Mouse (Mus musculus) urinary bladder, postnatal 4 days (tissue): ENCODE results near the gene Bmf.

Source experiments
- DNase-seq, 2 experiments: peaks; one replicate each; pipeline ENCODE4 v3.0.0; 2021 to 2022; ENCODE audit warnings: low spot score in 2 of 2

Bmf gene

GRCm38 (mm10) chr2:118545242-118546103, 4.0 kb downstream of the Bmf start:
- peak; percentile 88 to 93 for DNase-seq

- DNase-seq: peak; percentile 84 to 86
These were observed 5.3 kb downstream of the Bmf start for GRCm38 (mm10) chr2:118543893-118544799.

GRCm38 (mm10) chr2:118542971-118543573, 6.4 kb downstream of the Bmf start:
- DNase-seq: no peak

GRCm38 (mm10) chr2:118541716-118542115, 7.8 kb downstream of the Bmf start:
- DNase-seq: no peak

- peak in 1 of 2 experiments; percentile 43 for DNase-seq
These were observed 8.8 kb downstream of the Bmf start for GRCm38 (mm10) chr2:118540691-118541117.

- DNase-seq: no peak
These were observed 9.5 kb downstream of the Bmf start for GRCm38 (mm10) chr2:118539881-118540516.

- DNase-seq: no peak
These were observed 10.4 kb downstream of the Bmf start for GRCm38 (mm10) chr2:118539040-118539439.

GRCm38 (mm10) chr2:118537226-118537625, 12.3 kb downstream of the Bmf start:
- no peak for DNase-seq

- no peak for DNase-seq
These were observed 12.9 kb downstream of the Bmf start for GRCm38 (mm10) chr2:118536553-118536952.

GRCm38 (mm10) chr2:118536111-118536510, 13.4 kb downstream of the Bmf start:
- no peak for DNase-seq

GRCm38 (mm10) chr2:118533969-118534368, 15.5 kb downstream of the Bmf start:
- no peak for DNase-seq

- DNase-seq: peak in 1 of 2 experiments; percentile 64
These were observed 16.4 kb downstream of the Bmf start for GRCm38 (mm10) chr2:118532855-118533675.

GRCm38 (mm10) chr2:118532401-118532800, 17.1 kb downstream of the Bmf start:
- DNase-seq: no peak

GRCm38 (mm10) chr2:118529466-118530181, 19.9 kb downstream of the Bmf start:
- DNase-seq: peak in 1 of 2 experiments; percentile 64

- DNase-seq: no peak
These were observed 22.9 kb downstream of the Bmf start for GRCm38 (mm10) chr2:118526545-118526944.

GRCm38 (mm10) chr2:118524811-118525210, 24.7 kb downstream of the Bmf start:
- DNase-seq: no peak

GRCm38 (mm10) chr2:118523163-118523730, 26.2 kb downstream of the Bmf start:
- no peak for DNase-seq

- no peak for DNase-seq
These were observed 27.2 kb downstream of the Bmf start for GRCm38 (mm10) chr2:118522265-118522664.
